Mouse (Mus musculus): Measurements from ENCODE around the gene Gm5129. TPM values are rescaled to one million over a fixed set of nuclear protein-coding genes. Genes with fewer than 3 reads are reported as not detected.

Gm5129 gene
- 6.4 to 15.7 TPM (median 9.9 TPM) in 4 replicates for total RNA-seq (2023; ENCODE audit: inconsistent age)

GRCm38 (mm10) chr5:29735557-29736061 is at the start of gene Gm5129, which contains the start of gene Dnajb6:
Gene Gm5129 (minus strand): TSS chr5:29735936.
Gene Dnajb6 (plus strand): TSS chr5:29735688.

Other genes with a start within 250 kb of the Gm5129 start
- 37.8 to 44.3 TPM (median 39.7 TPM) in 4 replicates for gene Ube3c, start 166.7 kb downstream of the Gm5129 start, total RNA-seq (2023; ENCODE audit: inconsistent age)
- 286 to 311 TPM (median 294 TPM) in 4 replicates for gene Dnajb6, start 248 bp downstream of the Gm5129 start, total RNA-seq (2023; ENCODE audit: inconsistent age)

All from B cell, adult (primary cell).